Mouse (Mus musculus): ENCODE results near the gene Nt5c2.

The Nt5c2 gene

DNA sequence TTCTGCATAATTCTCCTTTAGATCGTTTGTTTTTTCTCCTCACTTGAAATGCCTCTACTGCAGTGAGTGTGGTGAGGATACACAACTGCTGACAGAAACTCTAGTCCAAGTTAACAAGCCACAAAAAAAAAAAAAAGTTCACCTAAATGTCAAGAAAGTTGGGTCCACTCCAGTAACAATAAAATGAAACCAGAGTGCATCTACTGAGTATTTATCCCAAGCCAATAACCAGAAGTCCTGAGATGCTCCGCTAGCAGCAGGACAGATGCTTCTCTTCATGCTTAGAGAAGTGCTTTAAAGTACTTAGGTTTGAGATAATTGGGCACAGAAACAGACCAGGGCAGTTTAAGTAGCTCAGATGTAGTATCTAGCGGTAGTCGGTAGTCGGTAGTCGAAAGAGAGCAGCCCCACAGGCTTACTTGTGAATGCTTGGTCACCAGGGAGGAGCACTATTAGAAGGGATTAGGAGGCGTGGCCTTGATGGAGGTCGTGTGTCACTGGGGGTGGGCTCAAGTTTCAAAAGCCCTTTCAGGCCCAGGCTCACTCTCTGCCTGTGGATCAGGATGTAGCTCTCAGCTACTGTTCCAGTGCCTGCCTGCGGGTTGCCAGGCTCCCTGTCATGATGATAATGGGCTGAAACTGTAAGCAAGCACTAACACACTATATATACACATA lies 99.4 kb downstream of the Nt5c2 start:
- DNase-seq, result no peak

DNA sequence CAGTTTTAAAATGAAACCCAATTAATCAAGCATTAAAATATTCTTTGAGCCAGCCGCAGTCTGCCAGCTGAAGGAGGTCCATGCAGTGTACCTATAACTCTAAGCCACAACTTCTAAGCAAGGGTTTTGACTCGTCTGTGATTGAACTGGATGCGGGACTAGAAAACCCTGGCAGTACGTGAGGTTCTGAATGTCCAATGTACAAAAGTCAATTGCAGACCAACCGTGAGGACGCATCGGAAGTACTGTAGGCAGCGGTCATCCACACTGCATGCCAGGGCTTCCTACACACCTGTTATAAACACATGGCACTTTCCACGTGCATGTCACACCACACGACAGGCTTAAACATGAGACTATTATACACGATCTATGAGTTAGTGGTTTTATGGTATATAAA lies 101.3 kb downstream of the Nt5c2 start:
- peak; percentile 36 for DNase-seq

DNA sequence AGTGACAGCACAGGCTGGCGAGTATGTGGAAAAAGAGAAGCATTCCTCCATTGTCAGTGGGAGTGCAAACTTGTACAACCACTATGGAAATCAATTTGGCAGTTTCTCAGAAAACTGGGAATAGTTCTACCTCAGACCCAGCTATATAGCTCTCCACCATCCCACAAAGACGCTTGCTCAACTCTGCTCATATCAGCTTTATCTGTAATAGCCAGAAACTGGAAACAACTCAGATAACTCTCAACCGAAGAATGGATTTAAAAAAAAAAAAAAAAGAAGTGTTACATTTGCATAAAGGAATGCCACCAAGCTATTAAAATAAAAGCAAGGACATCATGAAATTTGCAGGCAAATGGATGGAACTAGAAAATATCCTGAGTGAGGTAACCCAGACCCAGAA lies 103.5 kb downstream of the Nt5c2 start:
- no peak for DNase-seq

DNA sequence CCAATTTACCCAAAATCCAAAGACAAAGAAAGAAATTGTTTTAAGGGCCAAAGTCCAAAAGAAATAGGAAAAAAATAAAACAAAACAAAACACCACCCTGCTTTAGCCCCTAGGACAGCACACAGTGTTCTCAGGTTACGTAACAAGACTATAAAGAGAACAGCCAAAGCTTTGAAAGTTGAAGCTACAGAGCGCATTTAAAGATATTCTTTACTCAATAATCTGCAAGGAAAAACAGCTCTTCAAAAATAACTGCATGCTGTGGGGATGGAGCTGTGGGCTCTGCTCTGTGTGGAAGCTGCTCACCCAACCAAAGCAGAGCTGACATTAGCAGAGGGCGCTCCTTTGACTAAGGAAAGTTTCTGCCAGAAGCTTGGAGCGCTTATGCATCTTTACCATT lies 106.0 kb downstream of the Nt5c2 start:
- DNase-seq, result peak; percentile 35

DNA sequence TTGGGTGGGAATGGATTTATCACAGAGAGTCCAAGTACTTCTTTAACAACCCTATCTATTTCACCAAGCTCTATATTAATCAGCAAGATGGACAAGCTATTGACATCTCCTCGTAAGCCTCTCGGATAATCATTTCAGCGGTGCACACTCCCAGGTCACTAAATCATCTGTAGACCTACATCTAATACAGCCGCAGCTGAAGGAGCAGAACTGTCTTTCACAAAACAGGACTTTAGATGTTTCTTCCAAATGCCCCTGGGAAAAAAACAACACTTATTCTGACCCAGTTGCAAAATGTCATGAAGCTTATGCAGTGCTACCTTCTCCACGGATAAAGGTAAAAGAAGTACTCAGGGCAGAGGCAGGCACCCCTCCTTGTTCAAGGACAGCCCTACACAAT lies 106.7 kb downstream of the Nt5c2 start:
- no peak for DNase-seq

DNA sequence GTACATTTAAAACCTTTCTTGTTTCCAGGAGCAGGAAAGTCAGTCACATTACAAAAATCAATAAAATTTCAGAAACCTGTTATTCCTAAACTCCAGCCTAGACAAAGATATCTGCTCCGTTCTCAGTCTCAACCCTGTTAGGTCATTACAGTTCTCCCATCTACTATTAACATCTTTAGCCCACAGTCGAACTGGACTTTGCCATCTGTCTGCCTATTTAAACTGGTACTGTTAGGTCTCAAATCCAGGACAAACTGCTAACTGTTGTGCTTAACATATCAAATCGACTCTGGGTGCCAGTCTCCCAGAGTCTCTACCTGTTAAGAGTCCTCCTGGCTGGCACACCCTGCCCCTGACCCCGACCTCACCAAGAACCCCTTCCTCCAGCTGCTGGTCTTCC lies 109.0 kb downstream of the Nt5c2 start:
- DNase-seq, result no peak

DNA sequence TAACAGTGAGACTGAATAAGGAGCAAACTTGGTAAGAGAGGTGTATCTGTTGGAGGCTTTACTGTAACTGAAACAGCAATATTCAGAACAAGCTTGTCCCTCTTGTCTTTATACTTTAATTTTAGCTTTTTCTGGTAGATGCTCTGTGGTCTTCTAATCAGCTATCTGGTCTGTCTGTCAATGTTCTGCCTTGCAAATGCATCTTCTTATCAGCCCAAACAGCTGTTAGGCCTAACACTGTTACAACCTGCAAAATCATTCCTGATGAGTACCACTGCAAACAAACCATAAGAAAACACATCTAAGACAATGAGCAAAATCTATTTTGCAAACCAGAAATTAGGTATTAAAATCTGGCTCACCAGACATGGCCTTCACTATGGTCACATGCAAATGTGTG lies 109.6 kb downstream of the Nt5c2 start:
- no peak for DNase-seq

DNA sequence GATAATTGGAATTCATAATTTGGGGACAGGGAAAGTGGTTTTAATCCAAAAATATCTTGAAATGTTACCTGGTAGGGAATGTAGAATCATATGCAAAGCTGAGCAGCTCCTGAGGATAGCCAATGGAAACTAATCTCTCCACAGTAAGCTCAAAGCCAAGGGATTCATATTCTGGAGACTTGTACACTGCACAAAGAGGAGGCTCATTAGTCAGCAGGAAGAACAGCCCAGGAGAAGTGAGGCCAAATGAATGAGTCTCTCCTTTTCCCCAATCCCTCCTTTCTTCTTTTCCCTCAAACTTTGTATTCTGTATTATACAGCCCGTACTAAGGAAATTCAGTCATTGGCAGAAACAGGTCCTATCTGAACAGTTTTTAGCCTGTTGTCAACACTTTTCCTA lies 110.0 kb downstream of the Nt5c2 start:
- DNase-seq, result no peak

DNA sequence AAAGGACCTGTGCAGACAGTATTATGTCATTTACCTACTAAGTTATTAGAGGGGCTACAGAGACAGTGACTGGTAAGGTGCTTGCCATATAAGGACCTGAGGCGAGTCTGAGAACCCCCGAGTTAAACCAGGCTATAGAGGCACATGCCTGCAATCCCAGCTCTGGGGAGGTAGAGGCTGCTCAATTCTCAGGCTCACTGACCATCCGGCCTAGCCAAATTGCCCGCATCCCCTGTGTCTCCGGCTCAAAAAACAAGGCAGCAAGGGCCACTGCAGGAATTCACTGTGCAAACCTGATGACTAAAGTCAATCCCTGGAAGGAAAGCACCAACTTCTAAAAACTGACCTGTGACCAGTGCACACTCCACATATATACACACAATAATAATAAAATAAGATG lies 111.6 kb downstream of the Nt5c2 start:
- DNase-seq, result no peak

DNA sequence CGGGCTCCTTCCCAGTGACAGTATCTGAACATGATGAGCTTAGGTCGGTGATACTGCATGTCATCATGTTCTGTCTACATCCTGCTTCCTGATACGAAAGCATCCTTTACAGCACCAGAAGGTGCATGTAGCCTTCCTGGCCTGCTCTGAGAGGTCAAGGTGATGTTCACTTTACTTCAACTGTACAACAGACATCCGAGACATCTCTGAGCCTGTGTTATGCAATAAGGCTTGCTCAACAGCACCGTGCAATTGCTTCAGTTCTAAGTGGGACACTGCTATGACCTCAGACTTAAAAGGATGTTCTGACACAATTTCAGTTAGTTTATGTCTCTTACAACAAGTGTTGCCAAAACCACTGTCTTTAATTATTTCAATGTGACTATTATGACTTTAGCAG lies 113.6 kb downstream of the Nt5c2 start:
- no peak for DNase-seq

DNA sequence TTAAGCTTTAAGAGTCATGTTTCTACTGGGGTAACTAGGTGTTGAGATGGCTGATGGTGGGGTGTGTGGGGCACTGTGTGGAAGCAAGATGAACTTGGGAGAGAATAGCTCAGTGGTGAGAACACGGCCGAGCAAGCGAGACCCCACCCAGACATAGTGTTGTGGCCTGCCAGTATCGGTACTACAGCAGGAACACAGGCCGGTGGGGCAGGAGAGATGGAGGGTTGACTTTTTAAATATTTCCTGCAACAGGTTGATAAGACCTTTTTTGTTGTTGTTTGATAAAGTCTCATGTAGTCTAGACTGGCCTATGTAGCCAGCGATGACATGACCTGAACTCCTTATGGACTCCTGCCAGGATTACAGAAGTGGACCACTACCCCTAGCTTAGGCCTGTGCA lies 114.2 kb downstream of the Nt5c2 start:
- no peak for DNase-seq

DNA sequence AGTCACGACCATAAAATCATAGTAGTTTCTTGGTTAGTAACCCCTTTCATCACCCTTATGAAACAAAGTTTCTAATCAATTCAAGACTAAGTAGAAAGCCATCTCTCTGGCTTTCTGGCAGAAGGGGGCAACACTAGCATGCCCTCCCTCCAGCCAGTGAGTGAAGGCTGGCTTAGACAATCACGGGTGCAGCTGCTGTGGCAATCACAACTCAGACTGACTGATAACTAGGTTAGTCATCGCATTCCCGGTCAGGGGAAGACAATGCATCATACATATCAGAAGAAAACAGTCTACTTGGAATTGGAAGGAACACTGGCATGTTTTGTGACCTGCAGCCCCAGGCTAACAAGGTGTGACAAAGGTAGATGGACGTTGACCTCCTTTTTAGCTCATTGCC lies 115.1 kb downstream of the Nt5c2 start:
- no peak for DNase-seq

DNA sequence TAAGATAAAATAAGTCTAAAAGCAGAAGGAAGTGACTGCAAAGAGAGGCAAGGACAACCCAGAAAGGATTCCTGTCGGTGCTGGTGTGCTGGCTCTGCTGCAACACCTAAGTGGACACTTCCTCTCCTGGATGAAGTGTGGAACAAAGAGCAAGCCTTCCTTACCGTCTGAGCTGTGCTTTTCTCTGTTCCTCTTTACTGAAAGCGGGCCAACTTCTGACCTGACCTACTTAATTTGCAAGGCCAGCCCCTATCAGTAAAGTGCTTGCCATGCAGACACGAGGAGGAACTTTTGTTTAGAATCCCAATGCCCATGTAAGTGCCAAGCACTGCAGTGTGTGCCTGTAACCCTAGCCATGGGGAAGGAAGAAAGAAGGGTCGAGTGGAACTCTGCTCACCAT lies 115.6 kb downstream of the Nt5c2 start:
- no peak for DNase-seq

DNA sequence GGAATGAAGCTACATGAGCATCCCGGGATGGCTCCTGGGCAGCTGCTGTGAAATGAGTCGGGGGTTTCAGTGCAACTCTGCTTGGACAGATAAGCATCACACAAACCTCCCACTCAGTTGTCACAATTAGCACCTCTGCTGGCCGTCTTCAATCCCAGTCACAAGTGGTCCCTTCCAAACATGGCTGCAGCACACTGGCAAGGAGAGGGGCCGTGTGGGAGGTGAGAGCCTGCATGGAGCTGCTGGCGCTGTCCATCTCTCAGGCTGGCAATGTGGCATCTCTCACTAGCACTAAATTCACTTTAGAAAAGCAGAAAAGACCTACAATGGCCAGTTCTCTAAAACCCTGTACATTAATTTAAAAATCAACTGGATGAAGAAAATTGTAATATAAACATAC lies 116.7 kb downstream of the Nt5c2 start:
- no peak for DNase-seq

DNA sequence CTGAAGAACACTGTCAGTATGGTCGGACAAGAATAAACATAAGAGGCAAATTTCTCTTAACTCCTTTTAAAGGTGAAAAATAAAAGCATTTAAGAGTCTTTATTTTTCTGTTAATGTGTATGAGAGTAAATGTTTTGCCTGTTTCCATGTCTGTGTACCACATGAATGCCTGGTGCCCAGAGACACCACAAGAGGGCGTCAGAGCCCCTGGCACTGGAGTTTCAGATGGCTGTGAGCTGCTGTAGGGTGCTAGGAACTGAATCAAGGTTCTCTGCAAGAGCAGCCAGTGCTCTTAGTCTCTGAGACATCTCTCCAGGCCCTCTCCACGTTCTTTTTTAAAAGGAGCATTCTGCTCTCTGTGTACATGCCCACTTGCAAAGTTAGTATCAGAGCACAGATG lies 117.8 kb downstream of the Nt5c2 start:
- DNase-seq, result no peak

DNA sequence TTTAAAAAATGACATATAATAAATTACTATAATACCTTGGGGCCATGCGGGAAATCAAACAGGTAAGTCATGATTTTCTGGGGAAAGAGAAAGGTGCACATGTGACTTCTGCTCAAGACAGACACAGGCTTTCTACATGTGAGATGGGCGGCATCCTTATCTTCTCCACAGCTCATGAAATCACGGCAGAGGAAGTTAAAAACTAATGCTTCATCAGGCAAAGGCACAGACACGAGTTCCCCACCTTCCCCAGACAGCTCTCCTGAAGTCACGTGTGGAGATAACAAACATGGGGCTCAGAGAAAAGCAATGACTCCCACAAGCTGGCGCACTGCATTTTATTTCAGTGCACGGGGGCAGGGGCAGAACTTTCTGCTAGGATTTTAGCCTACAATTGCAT lies 121.5 kb downstream of the Nt5c2 start:
- no peak for DNase-seq

DNA sequence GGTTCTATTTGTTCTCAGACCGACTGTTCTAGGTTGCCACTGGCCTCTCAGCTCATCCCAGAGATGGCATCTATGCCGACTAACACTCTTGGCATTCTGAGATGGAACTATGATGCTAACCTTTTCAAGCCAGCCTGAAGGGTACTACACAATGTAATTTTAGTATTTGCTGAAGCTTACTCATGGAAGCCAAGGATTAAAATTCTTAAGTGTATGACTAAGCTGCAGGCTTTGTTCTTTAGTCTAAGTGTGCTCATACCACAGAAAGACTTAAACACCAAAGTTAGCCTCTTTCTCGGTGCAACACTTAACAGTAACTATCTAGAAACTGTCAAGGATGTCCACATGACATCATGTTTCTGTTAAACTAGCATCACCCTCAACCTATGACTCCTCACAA lies 122.1 kb downstream of the Nt5c2 start:
- no peak for DNase-seq

DNA sequence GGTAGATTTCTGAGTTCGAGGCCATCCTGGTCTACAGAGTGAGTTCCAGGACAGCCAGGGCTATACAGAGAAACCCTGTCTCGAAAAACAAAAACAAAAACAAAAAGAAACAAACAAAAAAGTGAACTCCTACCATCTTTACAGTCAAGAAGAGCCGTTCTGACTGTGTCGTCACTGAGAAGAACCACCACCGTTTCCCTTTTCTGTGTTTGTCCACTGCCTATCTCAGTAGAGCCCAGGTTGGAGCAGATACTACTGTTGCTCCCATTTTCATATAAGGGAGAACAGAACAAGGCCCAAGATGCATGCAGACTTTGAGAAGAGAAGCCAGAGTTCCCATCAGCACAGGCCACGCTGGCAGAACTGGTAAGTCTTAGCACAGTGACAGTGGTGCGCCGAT lies 124.3 kb downstream of the Nt5c2 start:
- no peak for DNase-seq

DNA sequence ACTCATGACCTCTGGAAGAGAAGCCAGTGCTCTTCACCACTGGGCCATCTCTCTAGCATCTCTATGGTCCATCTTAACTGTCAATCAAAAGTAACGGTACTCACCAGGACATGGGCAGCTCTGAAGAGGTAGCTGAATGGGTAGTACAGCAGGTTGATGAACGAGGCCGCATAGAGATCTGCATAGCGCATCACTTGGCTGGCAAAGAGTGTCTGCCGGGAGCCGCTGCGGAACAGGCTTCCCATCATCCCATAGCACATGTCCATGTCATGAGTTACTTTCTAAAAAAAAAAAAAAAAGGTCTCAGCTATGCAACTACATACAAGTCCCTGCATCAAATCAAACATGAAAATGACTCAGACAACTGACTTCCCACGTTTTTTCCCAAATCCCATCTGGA lies 125.3 kb downstream of the Nt5c2 start:
- no peak for DNase-seq

DNA sequence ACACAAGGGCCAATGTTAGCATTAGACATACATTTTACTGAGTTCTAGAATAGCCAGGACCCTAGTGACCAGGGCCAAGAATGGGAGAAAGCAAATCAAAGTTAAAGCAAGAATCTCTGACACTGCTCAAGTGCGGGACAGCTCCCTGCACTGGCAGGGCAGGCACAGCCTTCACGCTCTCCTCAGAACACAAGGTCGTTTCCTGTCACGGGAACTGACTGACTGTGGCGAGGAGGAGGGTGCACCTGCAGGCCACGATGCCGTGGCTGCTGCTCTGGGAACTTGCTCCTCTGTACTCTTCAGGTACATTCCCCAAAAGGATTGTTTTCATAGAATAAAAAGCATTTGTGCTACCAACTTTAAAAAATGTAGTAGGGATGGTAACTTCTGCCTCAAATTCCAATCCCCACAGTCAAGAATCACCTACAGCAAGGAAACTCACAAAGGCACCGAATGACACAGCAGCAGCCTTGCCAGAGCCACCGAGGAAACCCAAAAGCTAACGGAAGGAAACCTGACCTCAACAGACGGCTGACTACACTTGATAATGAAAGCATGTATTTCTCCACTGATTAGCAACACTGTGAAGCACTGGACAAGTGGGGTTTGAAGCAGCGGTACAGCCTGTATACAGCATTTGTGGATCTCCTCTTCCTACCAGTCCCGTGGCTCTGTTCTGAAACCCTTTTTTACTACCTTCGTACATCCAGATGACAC lies 127.0 kb downstream of the Nt5c2 start:
- DNase-seq, result no peak

DNA sequence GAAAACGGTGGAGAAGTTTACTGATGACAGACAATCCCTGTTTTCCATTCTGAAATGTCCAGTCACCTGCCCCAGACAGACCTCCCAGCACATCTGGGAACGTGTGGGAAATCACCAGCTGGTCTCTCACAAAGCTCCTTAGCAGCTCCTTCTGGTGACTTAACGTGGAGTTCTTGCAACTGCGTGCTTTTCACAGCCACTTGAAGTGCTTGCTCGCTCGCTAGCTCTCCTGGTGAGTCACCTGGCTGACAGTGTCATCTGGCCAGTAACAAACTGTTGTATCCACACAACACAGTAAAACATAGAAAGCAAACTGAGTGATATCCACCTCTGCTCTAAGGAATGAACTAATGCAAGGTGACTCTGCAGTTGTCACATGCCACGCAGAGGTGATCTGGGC lies 128.1 kb downstream of the Nt5c2 start:
- DNase-seq, result no peak

DNA sequence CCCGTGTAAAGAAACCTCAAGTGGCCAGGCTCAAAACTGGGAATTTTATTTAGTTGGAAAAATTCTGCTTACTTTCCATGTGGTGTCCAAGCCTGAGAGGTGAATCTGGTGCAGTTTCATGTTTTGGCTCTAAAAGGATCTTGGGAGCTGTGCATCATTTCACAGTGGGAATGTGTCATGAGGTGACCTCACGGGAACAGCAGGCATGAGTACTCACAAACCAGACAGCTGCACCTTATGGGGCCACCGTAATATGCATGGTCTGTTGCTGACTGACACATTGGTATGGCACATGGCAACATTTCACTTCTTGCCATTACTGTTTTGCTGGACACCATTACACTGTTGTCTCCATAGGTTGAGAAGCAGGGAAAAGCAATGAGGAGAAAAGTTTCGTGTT lies 129.6 kb downstream of the Nt5c2 start:
- DNase-seq, result no peak

DNA sequence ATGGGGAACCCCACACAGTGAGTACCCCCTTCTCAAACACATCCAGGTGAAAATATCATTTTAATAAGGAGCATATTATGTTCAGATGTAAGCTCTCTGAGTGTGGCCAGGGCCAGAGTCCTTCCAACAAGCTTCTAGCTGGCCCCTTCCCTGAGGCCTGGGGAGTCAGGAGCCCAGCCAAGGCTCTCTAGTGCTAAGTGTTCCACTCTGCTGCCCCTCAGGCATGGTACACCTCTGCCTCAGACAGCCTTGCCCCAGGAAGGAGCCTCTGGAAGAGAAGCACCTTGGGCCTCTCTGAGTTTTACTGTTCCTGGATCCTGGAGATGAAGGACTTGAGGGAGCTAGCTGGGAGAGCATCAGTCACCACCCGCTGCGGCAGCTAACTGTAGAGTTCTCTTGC lies 135.1 kb downstream of the Nt5c2 start:
- DNase-seq, result peak; percentile 55

DNA sequence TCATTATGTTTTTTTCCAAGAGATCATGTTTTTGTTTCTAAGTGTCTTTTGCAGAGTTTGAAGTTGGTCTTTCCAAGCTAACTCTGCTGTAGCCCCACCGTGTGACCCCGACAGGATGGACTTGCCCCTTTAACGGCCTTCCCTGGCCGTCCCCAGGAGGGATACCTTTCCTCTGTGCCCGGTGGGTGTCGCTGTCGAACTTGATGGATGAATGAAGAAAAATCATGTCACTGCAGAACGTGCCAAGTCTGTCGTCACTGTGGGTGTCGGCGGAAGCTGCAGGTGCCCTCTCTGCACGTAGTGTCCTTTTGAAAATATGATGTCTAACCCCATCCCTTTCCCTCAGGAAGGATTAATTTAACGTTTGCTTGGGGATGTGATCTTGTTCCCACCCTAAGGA lies 136.6 kb downstream of the Nt5c2 start:
- DNase-seq, result peak; percentile 77

DNA sequence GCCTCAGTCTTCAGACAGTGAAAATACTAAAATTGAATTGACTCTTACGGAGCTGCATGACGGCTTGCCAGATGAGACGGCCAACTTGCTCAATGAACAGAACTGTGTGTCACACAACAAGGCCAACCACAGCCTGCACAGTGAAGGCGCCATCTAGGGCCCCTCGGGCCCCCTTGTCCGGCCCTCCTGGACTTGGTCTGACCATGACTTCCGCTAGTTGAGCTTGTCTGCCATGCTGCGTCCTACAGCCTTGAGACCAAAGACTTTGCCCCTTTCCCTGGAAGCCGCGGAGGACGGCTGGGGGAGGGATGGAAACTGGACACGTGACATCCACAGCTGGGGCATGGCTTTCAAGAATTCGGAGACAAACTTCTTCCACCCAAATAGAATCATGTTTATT lies 137.1 kb downstream of the Nt5c2 start:
- peak; percentile 67 for DNase-seq

Data from kidney, adult 18-20 months (tissue).